Mouse (Mus musculus): ENCODE measurements around the gene 1700017B05Rik.

GRCm38 (mm10) chr9:57297938-57298337, 35.5 kb upstream of the 1700017B05Rik start:
- TF ChIP-seq CTCF (IDR thresholded peaks at IDR 0.05), result no peak
- TF ChIP-seq EP300 (IDR thresholded peaks at IDR 0.05; ENCODE audit: insufficient read depth, low read depth, low read length), result no peak
